In genomic region chr11:109586424-109586823, GRCm38 (mm10) we compare ENCODE assay signal across 18 mouse cellular contexts.
"Had no signal": no experiment of that assay in that cellular context is flagged by ENCODE, and none has a peak within 500 bp of the region (broad histone marks: within the 10 kb centered on the region; RNA-seq: fewer than 3 reads in every experiment).

No protein-coding gene starts in this region.

- H3K4me1 ChIP-seq: neural tube, embryonic 13.5 days had no signal

- H3K4me3 ChIP-seq: kidney, embryonic 15.5 days; left cerebral cortex, adult 2 months; midbrain, embryonic 10.5 days; midbrain, embryonic 13.5 days; myocyte; neural tube, embryonic 13.5 days; stomach, embryonic 15.5 days had no signal

- H3K36me3 ChIP-seq: midbrain, embryonic 10.5 days; midbrain, embryonic 13.5 days; stomach, embryonic 15.5 days had no signal

- DNase-seq: kidney, adult 11 months; kidney, adult 8-10 months; layer of hippocampus, postnatal 36 days; lung, adult 2 months; lung, postnatal 14 days; lung, postnatal 4 days; retina, postnatal 1 day; right cerebral cortex, postnatal 25 days; spleen, adult 18-20 months; thymus, postnatal 36 days had no signal

- H3K4me2 ChIP-seq: midbrain, embryonic 13.5 days; neural tube, embryonic 13.5 days had no signal

- ATAC-seq: midbrain, embryonic 13.5 days; midbrain, embryonic 16.5 days had no signal

- H3K9me3 ChIP-seq: kidney, embryonic 15.5 days; midbrain, embryonic 10.5 days; midbrain, embryonic 13.5 days; neural tube, embryonic 13.5 days; stomach, embryonic 15.5 days had no signal

- H3K27me3 ChIP-seq: kidney, embryonic 15.5 days; midbrain, embryonic 13.5 days; neural tube, embryonic 13.5 days; stomach, embryonic 15.5 days had no signal

- H3K9ac ChIP-seq: kidney, embryonic 15.5 days; midbrain, embryonic 13.5 days; neural tube, embryonic 13.5 days; stomach, embryonic 15.5 days had no signal

- H3K27ac ChIP-seq: kidney, embryonic 15.5 days; left cerebral cortex, adult 2 months; midbrain, embryonic 10.5 days; midbrain, embryonic 13.5 days; neural tube, embryonic 13.5 days had no signal
